Mouse (Mus musculus): ENCODE results near the gene Zfp534.
"Not testable (repeated sequence)": the region's sequence is repeated elsewhere in the genome, so short reads cannot be mapped to it uniquely, and the experiment has no call there.

The Zfp534 gene

DNA sequence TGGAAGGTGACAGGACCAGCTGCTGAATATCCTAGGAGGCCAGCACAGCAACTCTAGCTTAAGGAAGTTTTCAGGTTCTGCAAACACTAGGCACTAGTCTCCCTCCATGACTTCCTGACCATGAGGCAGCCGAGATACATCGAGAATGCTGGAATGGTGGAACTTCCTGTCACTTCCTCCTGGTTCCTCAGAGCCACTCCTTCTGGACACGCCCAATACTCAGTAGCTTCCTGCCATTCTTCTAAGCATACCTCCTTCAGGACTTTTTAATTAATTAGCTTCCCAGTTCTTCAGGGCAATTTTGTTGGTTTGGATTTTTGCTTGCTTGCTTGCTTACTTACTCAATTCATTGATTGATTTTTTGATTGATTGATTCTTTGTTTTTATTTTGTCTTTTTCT is at the start of gene Zfp534:
Gene Zfp534 (minus strand): TSS at position 101 of the 400 bp plus-strand sequence.
- DNase-seq (ENCODE audit: low read depth, low spot score) = not testable (repeated sequence)

DNA sequence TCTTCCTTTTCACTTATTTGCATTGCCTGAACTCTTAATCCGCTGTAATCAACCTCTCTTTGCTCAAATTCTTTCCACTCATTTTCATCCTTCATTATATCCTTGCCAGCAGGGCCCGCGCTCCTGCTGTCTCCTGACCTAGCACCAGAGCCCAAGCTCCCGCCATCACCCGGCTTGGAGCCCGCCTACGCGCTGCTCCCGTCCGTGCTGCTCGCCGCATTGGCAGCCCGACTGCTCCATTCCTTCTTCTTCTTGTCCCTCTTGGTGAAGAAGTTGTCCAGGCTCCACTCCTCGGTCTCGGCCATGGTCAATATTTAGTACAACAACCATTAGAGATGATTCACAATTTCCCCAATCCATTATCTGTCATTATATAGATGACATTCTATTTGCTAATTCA is 43.9 kb upstream of the Zfp534 start:
- not testable (repeated sequence) for DNase-seq (ENCODE audit: low read depth, low spot score)

DNA sequence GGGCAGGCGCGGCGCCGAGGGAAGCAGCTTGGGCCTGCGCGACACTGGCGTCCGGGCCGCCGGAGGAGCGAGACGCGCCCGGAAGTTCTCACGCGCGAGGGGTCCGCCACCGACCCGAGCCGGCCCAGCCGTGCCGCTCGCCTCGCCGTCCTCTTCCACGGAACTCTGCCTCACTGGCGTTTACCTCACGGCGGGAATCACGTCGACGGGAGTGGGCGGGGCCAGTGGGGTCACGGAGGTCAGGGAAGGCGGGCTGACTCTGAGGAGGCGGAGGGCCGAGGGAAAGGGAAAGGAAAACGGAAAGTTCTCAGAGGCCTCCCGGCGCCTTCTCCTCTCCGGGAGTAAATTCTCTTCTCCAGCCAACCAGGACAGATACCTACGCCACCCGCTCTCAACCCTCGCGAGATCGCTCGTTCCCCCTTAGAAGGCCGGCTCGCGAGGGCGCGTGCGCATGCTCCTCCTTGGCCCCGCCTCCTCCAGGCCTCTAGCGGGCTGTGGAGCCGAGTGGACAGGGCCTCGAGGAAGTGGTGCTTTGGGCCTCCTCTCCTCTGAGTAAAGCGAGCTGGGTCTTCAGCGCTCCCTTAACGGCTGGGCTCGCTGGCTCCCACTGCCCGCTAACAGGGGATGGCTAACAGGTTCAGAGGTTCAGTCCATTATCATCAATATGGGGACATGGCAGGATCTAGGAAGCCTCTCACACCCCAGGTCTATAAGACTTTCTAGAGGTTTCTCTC is 36.5 kb upstream of the Zfp534 start:
- DNase-seq (ENCODE audit: low read depth, low spot score) = not testable (repeated sequence)

DNA sequence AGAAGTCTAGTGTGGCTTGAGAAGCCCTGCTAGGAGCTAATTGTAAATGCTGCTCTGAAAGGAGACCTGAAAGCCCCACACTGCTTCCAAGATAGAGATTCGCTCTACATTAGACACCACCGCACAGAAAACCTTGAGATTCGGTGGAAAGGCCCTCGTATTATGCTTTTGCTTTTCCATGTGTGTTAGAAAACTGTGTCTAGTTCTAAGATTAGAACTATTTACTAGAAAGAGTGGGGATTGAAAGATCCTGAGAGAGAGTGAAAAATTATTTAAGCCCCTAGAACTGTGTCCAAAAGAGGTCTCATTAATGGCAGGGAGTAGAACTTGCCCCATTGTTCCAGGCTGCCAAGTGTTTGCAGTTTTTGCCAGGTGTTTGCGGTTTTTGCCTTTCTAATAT is 47.1 kb downstream of the Zfp534 start:
- DNase-seq (ENCODE audit: low read depth, low spot score) = not testable (repeated sequence)

DNA sequence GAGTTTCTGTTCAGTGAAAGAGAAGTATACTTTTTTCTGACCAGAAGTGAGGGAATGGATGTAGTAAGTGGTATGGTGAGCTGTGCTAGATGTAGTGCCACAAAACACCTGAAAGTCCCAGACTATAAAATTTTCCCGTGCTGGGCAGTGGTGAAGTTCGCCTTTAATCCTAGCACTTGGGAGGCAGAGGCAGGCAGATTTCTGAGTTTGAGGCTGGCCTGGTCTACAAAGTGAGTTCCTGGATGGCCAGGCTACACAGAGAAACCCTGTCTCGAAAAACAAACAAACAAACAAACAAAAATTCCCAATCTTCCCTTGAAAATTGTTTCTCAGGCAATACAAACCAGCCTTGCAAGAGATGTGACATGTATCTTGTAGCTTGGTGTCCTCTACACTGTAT is 54.9 kb downstream of the Zfp534 start:
- not testable (repeated sequence) for DNase-seq (ENCODE audit: low read depth, low spot score)

DNA sequence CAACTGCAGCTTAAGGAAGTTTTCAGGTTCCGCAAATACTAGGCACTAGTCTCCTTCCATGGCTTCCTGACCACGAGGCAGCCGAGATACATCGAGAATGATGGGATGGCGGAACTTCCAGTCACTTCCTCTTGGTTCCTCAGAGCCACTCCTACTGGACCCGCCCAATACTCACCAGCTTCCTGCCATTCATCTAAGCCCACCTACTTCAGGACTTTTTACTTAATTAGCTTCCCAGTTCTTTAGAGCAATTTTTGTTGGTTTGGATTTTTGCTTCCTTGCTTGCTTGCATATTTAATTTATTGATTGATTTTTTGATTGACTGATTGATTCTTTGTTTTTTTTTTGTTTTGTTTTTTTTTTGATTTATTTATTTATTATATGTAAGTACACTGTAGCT is 59.9 kb downstream of the Zfp534 start, which contains the start of gene Zfp979:
Gene Zfp979 (minus strand): TSS at position 101 of the 400 bp plus-strand sequence.
- DNase-seq (ENCODE audit: low read depth, low spot score) = not testable (repeated sequence)

DNA sequence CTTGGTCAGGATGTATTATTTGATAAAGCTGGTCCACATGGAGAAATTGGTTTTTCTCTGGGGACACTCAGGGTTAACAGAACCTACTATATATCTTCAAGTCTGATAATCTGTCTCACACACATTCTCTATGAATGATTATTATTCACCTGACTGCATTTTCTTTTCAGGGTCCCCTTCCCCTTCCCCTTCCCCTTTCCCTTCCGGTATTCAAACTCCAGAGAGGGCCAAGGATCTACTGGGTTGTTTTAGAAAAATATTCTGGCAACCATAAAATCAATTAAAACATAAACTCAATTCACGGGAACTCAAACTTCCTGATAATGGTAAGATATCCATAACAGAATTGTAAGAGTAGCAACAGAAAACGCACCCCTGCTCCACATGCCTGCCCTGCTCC is 60.4 kb downstream of the Zfp534 start:
- not testable (repeated sequence) for DNase-seq (ENCODE audit: low read depth, low spot score)

DNA sequence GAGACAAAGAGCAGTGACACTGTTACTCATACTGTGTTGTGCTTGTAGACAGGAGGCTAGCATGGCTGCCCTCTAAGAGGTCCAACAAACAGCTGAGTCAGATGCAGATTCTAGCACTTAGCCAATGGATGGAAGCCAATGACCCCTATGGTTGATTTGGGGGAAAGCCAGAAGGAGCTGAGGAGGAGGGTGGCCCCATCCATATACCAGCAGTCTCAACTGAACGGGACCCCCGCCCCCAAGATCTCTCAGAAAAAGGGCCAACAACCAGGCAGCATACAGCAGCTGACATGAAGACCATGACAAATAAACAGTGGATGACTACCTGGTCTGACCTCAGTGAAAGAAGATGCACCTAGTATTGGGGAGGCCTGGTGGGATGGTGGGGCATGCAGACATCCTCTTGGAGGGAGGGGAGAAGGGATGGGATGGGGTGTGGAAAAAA is 68.5 kb downstream of the Zfp534 start:
- DNase-seq (ENCODE audit: low read depth, low spot score) = not testable (repeated sequence)
